Mouse (Mus musculus): ENCODE measurements around the gene Cog4.
"Not testable (repeated sequence)": the region's sequence is repeated elsewhere in the genome, so short reads cannot be mapped to it uniquely, and the experiment has no call there.

The Cog4 gene

DNA sequence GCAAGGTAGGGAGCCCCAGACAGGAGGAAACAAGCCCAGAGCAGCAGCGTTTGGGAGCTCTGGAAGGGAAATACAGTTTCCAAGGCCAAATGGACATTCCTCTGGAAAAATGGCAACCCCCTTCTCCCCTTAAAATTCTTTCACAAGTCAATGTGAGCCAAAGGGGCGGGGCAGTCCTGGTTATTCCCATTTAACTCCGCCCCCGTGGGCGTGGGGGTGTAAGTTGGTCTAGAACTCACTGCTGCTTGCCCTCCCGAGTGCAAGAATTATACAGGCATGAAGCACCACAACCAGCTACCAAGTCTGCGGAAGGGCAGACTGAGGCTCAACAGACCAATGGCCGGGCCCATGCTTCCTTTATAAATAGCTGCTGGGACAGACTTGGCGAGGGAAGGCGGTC lies 48.5 kb downstream of the Cog4 start:
- no peak for DNase-seq

GRCm38 (mm10) chr8:110895254-110895653 lies 48.9 kb downstream of the Cog4 start:
- DNase-seq: no peak

- DNase-seq: no peak
Measured at GRCm38 (mm10) chr8:110895812-110896211, 49.4 kb downstream of the Cog4 start.

GRCm38 (mm10) chr8:110897495-110897894 lies 51.1 kb downstream of the Cog4 start:
- no peak for DNase-seq

DNA sequence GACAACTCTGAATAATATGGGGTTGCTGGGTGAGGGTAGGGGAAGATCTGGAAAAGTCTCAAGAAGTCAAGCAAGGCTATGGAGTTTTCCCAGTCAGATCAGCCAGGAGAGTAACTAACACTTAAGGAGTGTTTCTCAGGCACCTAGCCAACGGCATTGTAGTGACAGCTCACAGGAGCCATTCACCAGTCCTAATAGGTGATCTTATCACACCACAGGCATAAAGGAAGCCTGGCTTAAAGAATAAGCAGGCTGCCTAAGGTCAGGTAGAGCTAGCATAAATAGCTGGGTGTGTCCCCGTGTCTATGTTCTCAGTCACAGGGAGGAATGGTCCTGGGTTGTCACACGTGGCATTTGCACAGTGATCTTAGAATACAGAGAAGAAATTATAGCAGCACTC lies 54.7 kb downstream of the Cog4 start:
- no peak for DNase-seq

DNA sequence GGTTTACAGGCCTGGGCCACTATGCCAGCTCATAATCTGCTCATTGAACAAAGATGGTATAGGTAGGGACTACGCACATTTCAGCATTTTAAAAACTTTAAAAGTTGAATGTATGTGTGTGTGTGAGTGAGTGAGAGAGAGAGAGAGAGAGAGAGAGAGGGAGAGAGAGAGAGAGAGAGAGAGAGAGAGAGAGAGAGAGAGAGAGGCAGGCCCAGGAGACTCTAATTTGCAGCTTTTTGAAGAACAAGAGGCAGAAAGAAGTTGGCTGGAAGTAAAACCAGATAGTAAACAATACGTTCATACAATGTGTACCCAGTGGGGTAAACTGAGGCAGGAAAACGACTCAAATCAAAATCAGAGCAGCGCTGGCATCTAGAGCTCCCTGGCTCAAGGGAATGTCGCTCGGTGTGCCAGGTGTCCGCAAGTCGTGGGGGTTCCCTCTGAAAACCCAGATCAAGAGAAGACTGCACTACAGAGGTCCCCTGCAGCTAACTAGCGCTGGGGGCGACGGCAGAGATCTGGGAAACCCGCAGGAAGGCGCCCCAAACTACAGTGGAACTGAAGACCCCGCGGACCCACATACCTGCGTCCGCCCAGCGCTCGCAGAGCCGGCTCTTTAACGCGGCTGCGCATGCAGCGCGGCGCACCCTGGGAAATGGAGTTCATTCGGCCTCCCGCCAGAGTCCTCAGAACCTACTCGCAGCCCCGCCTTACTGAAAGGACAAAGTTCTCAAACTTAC lies 55.6 kb downstream of the Cog4 start, which contains the start of gene Fuk:
TSS of gene Fuk (minus strand) at position 650 of the 740 bp plus-strand sequence.
- DNase-seq: peak; percentile 80

DNA sequence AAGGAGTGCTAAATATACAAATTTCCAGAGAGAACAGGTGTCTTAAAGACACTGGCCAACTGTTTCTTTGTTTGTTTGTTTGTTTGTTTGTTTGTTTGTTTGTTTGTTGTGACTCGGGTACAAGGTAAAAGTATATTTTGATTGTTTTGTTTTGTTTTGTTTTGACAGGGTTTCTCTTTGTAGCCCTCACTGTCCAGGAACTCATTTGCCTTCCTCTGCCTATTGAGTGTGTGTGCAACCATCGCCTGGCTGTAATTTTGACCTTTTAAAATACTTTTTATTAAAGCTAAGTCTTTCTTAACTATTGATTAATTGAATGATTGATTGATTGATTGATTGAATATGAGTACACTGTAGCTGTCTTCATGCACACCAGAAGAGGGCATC lies 56.2 kb downstream of the Cog4 start:
- DNase-seq: no peak

DNA sequence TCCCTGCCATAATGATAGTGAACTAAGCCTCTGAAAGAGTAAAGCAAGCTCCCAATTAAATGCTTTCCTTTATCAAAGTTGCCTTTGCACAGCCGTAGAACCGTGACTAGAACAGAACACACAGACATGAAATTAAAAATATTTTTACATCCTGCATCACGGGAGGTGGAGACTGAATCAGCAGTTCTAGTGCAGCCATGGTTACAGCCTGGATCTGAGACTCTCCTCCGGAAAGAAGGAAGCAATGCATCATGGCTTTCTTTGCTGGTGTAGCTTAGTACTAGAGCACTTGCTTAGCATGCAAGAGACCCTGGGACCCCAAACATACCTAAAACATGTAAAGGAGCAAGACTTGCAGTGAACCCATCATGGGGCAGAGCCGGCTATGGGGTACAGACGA lies 59.0 kb downstream of the Cog4 start:
- no peak for DNase-seq

- no peak for DNase-seq
Measured at GRCm38 (mm10) chr8:110906682-110907081, 60.3 kb downstream of the Cog4 start.

DNA sequence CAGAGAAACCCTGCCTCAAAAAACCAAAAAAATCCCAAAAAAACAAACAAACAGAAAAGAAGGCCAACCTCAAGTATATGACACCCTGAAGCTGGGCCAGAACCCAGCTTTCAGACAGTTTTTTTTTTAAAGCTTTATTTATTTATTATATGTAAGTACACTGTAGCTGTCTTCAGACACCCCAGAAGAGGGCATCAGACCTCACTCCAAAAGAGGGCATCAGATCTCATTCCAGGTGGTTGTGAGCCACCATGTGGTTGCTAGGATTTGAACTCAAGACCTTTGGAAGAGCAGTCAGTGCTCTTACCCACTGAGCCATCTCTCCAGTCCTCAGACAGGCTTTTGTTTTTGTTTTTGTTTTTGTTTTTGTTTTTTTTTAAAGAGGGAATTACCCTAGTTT lies 63.5 kb downstream of the Cog4 start:
- DNase-seq: not testable (repeated sequence)

DNA sequence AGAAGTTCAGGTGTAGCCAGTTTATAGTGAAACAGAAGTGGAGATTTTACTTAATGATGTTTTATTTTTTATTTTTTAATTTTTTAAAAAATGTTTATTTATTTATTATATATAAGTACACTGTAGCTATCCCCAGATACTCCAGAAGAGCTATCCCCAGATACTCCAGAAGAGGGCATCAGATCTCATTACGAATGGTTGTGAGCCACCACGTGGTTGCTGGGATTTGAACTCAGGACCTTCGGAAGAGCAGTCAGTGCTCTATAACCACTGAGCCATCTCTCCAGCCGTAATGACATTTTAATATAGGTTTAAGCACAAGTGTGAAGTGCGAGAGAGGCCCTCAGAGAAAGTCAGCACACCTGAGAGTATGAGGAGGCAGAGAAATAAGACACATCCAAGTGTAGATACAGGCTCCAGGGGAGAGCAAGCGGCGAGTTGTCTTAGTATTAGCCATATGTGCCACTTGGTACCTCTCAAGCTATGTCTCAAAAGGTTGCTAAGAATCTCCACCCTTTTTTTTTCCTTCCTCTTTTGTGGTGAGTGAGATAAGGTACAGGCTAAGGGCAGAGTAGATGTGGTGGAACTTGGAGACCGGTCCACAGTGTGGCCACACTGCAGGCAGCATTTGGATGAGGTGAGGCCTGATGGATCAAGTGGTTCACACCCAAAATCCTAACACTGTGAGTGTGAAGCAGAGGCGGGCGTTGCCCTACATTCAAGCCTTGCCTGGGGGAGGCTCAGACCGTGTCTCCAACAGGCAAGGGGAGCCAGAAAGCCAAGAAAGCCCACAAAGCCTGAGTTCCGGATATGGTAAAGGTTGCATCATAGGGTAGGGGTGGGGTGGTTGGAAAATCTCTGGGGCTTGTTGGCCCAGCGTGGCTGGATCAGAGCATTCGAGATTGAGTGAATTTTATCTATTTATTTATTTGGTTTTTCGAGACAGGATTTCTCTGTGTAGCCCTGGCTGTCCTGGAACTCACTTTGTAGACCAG lies 65.5 kb downstream of the Cog4 start:
- DNase-seq: no peak

GRCm38 (mm10) chr8:110917415-110917814 lies 71.0 kb downstream of the Cog4 start:
- DNase-seq: no peak

DNA sequence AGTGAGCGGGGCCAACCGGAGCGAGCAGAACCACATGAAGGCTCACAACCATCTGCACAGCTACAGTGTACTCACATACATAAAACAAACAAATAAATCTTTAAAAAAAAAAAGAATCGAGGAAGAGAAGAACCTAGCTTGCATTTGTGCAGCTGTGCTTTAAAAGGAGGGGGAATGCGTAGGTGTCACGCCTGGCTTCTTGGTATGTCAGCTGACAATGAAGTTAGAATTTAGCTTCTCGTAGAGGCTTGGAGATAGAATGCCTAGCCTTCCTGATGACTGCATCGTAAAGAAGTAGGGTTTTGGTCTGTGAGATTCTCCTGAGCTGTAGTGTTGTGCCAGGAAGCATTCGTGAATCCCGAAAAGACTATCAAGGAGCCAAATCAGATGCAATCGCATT lies 71.6 kb downstream of the Cog4 start:
- no peak for DNase-seq

GRCm38 (mm10) chr8:110918460-110918859 lies 72.1 kb downstream of the Cog4 start:
- no peak for DNase-seq

GRCm38 (mm10) chr8:110919341-110920031 lies 73.1 kb downstream of the Cog4 start, which contains the start of gene St3gal2:
Gene St3gal2 (plus strand): TSS chr8:110919922.
- DNase-seq: peak; percentile 81

- DNase-seq: no peak
Measured at GRCm38 (mm10) chr8:110920032-110920772, 73.8 kb downstream of the Cog4 start.

DNA sequence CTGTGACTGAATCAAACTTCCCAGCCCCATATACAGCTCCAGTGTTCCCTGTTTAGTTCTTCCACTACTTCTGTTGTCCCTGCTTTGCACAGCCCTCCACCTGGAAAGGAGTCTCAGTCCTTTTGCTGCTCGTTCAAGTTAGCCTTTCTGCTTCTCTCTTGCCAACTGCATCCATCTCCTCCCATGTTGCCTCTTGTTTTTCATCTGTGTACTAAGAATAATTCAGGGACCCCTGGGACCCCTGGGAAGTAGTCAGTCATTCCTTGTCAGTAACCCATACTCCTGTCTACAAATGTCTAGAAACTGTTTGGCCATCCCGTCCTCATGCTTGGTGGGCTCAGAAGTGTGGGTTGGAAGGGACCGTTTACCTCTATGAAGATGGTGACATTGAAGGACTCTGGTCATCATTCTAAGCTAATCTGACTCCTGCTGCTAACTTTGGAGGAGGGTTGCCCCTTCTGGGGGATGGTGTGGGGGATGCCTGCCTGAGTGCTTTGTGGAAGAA lies 74.4 kb downstream of the Cog4 start:
- no peak for DNase-seq

DNA sequence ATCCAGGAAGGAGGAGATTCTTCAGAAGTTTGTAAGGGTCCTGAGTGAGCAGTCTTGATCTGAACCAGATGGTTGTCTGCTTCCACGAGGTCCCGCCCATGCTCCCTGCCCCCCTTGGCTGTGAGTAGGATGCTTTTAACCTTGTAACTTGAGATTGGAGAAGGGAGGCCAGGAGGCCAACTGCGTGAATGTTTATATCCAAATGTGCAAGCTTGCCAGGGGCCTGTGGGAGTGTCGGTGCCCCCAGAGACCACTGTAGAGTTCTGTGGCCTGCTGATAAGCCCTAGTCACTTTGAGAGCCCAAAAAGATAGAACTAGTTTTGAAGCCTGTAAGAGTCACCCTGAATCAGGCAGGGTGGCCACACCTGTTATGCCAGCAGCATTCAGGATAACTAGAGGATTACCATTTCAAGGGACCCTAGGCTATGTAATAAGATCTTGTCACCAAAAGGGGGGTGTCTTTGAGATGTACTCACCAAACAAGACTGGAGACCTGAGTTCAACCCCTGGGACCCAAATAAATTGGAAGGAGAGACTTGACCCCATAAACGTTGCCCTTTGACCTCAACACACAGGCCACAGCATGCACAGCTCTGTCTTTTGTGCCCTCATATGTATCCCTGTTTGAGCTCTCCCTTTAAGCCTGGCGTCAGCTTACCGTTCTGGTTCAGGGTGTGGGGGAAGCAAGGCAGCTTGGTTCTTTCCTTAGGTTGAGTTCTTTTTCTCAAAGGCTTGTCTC lies 75.3 kb downstream of the Cog4 start:
- DNase-seq: no peak

DNA sequence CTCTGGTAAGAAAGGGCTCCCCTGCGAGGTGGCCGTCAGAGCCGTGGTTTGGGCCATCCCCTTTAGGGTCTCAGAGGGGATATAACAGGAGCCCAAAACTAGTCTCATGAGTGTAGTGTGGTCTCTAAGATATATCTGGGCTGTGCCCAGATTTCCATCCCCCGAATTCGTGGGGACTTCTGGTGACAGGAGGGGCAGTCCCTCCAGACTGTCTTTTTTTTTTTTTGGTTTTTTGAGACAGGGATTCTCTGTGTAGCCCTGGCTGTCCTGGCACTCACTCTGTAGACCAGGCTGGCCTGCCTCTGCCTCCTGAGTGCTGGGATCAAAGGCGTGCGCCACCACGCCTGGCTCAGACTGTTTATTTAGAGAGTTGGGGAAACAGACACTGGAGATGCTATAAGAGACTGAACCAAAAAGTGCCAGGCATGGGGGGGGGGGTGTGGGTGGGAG lies 79.3 kb downstream of the Cog4 start:
- DNase-seq: no peak

- no peak for DNase-seq
Measured at GRCm38 (mm10) chr8:110926690-110927089, 80.3 kb downstream of the Cog4 start.

GRCm38 (mm10) chr8:110928435-110928834 lies 82.0 kb downstream of the Cog4 start:
- no peak for DNase-seq

Measured in right cerebral cortex, postnatal 4 days (tissue).